Mouse (Mus musculus) embryonic fibroblast, embryonic 13.5 days (primary cell): Measurements from ENCODE around the gene Ash1l.

Source experiments
- CTCF ChIP-seq: IDR thresholded peaks from 2 replicates; pipeline ENCODE4 v1.5.1; 2011; ENCODE audit warnings: mild to moderate bottlenecking, control low read depth, low read length, moderate library complexity, borderline replicate concordance; ENCODE audit not compliant: insufficient read depth
- POLR2A ChIP-seq: IDR thresholded peaks from 2 replicates; pipeline ENCODE4 v1.6.1; 2011; ENCODE audit warnings: low read depth, mild to moderate bottlenecking, control low read depth, low read length, moderate library complexity

DNA sequence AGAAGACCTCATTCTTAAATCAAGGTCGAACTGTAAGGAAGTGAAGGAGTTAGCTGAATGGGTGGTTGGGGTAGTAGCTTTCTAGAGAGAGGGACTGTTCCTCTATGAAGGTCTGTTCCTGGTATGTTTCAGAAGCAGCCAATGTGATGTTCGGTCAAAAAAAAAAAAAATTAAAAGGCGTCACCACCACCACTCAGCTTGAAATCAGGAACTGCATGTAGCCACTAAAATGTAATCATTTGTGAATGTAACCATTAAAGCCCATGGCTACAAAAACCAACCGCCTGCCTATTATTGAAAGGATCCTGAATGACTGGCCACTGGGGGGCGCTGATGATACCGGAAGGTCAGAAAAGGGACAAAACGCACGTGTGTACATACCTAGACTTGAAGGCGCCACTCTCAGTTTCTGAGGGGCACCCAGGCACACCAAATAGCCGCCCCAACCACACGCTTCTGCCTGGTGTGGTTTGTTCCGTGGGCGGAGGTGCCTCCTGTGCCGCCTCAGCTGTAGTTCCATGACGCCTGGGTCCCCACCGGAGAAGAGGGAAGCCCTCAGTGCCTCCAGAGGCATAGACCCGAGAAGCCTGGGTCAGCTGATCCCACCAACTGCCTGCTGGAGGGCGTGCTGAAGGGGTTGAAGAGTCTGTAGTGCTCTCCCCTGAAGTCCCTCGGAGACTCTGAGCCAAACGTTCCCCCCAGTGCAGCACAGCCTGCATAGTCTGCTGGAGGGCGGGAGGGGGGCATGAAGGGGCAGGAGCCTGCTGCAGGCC lies 137.1 kb downstream of the Ash1l start:
- TF ChIP-seq CTCF: no peak
- TF ChIP-seq POLR2A: no peak
